Mouse (Mus musculus): ENCODE measurements at regions not wholly inside any gene's neighbourhood (a gene's known extent, or its start where the extent isn't known, plus 50 kb on each side); places are given as distances from the start of the nearest gene placed in this dataset.

GRCm38 (mm10) chr8:8482707-8483480 lies 178.1 kb downstream of the Efnb2 start:
- Histone ChIP-seq H3K9ac (no peak overlapping the region), H3K36me3 (replicated peaks) (no peaks in the 10 kb centered on the region), H3K27ac (no peak overlapping the region), H3K4me2 (no peak overlapping the region), H3K4me1 (peaks cover 7% of the 10 kb centered on the region; the same call in 1 of the 2 replicates), H3K9me3 (no peaks in the 10 kb centered on the region), H3K4me3 (no peak overlapping the region), H3K27me3 (replicated peaks) (peaks cover 15% of the 10 kb centered on the region)
- ATAC-seq (replicated peaks) = no peak
- 73% methylated on average over 10 of the region's 10 CpGs for WGBS

GRCm38 (mm10) chr8:8477456-8477855 lies 183.6 kb downstream of the Efnb2 start:
- Histone ChIP-seq H3K4me2 (no peak overlapping the region), H3K27ac (no peak overlapping the region), H3K9ac (no peak overlapping the region), H3K4me1 (no peaks in the 10 kb centered on the region), H3K4me3 (no peak overlapping the region), H3K27me3 (replicated peaks) (peaks cover 7% of the 10 kb centered on the region; the same call in 1 of the 2 replicates), H3K9me3 (no peaks in the 10 kb centered on the region), H3K36me3 (replicated peaks) (no peaks in the 10 kb centered on the region)
- WGBS = 78% methylated on average over 5 of the region's 5 CpGs
- no peak for ATAC-seq (replicated peaks)

GRCm38 (mm10) chr8:8468552-8468951 lies 192.5 kb downstream of the Efnb2 start:
- H3K4me3 ChIP-seq = no peak overlapping the region
- H3K4me1 ChIP-seq = peaks cover 6% of the 10 kb centered on the region; the same call in 1 of the 2 replicates
- no peak overlapping the region for H3K27ac ChIP-seq
- no peaks in the 10 kb centered on the region for H3K27me3 ChIP-seq (replicated peaks)
- 63% methylated on average over 3 of the region's 3 CpGs for whole genome bisulfite sequencing
- no peak overlapping the region for H3K4me2 ChIP-seq
- no peak for ATAC-seq (replicated peaks)
- no peaks in the 10 kb centered on the region for H3K9me3 ChIP-seq
- H3K9ac ChIP-seq = no peak overlapping the region
- H3K36me3 ChIP-seq (replicated peaks) = no peaks in the 10 kb centered on the region

- no peak overlapping the region for H3K27ac ChIP-seq
- no peaks in the 10 kb centered on the region for H3K9me3 ChIP-seq
- no peak overlapping the region for H3K4me3 ChIP-seq
- no peaks in the 10 kb centered on the region for H3K36me3 ChIP-seq (replicated peaks)
- H3K4me1 ChIP-seq = peaks cover 6% of the 10 kb centered on the region; the same call in 1 of the 2 replicates
- WGBS = 8% methylated on average over 6 of the region's 6 CpGs
- H3K27me3 ChIP-seq (replicated peaks) = no peaks in the 10 kb centered on the region
- no peak for ATAC-seq (replicated peaks)
- no peak overlapping the region for H3K4me2 ChIP-seq
- H3K9ac ChIP-seq = no peak overlapping the region
Observed at GRCm38 (mm10) chr8:8466526-8467244, 194.4 kb downstream of the Efnb2 start.

GRCm38 (mm10) chr8:8462455-8462854 lies 198.6 kb downstream of the Efnb2 start:
- Histone ChIP-seq H3K27ac (no peak overlapping the region), H3K4me1 (peaks cover 6% of the 10 kb centered on the region; the same call in 1 of the 2 replicates), H3K27me3 (replicated peaks) (no peaks in the 10 kb centered on the region), H3K9me3 (no peaks in the 10 kb centered on the region), H3K9ac (no peak overlapping the region), H3K4me3 (no peak overlapping the region), H3K4me2 (no peak overlapping the region), H3K36me3 (replicated peaks) (no peaks in the 10 kb centered on the region)
- 32% methylated on average over 2 of the region's 2 CpGs for WGBS
- no peak for ATAC-seq (replicated peaks)

- WGBS = 65% methylated on average over 5 of the region's 5 CpGs
- no peaks in the 10 kb centered on the region for H3K36me3 ChIP-seq (replicated peaks)
- no peak overlapping the region for H3K4me3 ChIP-seq
- H3K27ac ChIP-seq = no peak overlapping the region
- H3K9ac ChIP-seq = no peak overlapping the region
- ATAC-seq (replicated peaks) = no peak
- no peaks in the 10 kb centered on the region for H3K9me3 ChIP-seq
- H3K27me3 ChIP-seq (replicated peaks) = no peaks in the 10 kb centered on the region
- H3K4me2 ChIP-seq = no peak overlapping the region
- no peaks in the 10 kb centered on the region for H3K4me1 ChIP-seq
Observed at GRCm38 (mm10) chr8:8457536-8457935, 203.5 kb downstream of the Efnb2 start.

- no peaks in the 10 kb centered on the region for H3K4me1 ChIP-seq
- WGBS = 89% methylated on average over 6 of the region's 6 CpGs
- no peak overlapping the region for H3K27ac ChIP-seq
- no peak for ATAC-seq (replicated peaks)
- no peak overlapping the region for H3K4me2 ChIP-seq
- no peak overlapping the region for H3K4me3 ChIP-seq
- no peaks in the 10 kb centered on the region for H3K27me3 ChIP-seq (replicated peaks)
- no peak overlapping the region for H3K9ac ChIP-seq
- H3K9me3 ChIP-seq = no peaks in the 10 kb centered on the region
- H3K36me3 ChIP-seq (replicated peaks) = no peaks in the 10 kb centered on the region
Observed at GRCm38 (mm10) chr8:8453944-8454343, 207.1 kb downstream of the Efnb2 start.

GRCm38 (mm10) chr8:8452226-8452625 lies 208.8 kb downstream of the Efnb2 start:
- H3K9ac ChIP-seq = no peak overlapping the region
- no peaks in the 10 kb centered on the region for H3K9me3 ChIP-seq
- H3K4me3 ChIP-seq = no peak overlapping the region
- no peak overlapping the region for H3K27ac ChIP-seq
- H3K4me1 ChIP-seq = no peaks in the 10 kb centered on the region
- H3K27me3 ChIP-seq (replicated peaks) = no peaks in the 10 kb centered on the region
- no peak for ATAC-seq (replicated peaks)
- no peak overlapping the region for H3K4me2 ChIP-seq
- H3K36me3 ChIP-seq (replicated peaks) = no peaks in the 10 kb centered on the region
- WGBS = 82% methylated on average over 9 of the region's 9 CpGs

- Histone ChIP-seq H3K27me3 (replicated peaks) (no peaks in the 10 kb centered on the region), H3K4me2 (no peak overlapping the region), H3K36me3 (replicated peaks) (no peaks in the 10 kb centered on the region), H3K9me3 (no peaks in the 10 kb centered on the region), H3K4me1 (no peaks in the 10 kb centered on the region), H3K4me3 (no peak overlapping the region), H3K9ac (no peak overlapping the region), H3K27ac (no peak overlapping the region)
- WGBS = 87% methylated on average over 4 of the region's 4 CpGs
- no peak for ATAC-seq (replicated peaks)
Observed at GRCm38 (mm10) chr8:8448911-8449310, 212.1 kb downstream of the Efnb2 start.

- no peak for ATAC-seq (replicated peaks)
- no peaks in the 10 kb centered on the region for H3K9me3 ChIP-seq
- no peak overlapping the region for H3K4me3 ChIP-seq
Observed at GRCm38 (mm10) chr8:8441568-8441967, 219.5 kb downstream of the Efnb2 start.

GRCm38 (mm10) chr8:8440903-8441302 lies 220.1 kb downstream of the Efnb2 start:
- Histone ChIP-seq H3K27ac (no peak overlapping the region), H3K9ac (no peak overlapping the region), H3K9me3 (no peaks in the 10 kb centered on the region), H3K4me3 (no peak overlapping the region), H3K27me3 (replicated peaks) (no peaks in the 10 kb centered on the region), H3K4me2 (no peak overlapping the region), H3K36me3 (replicated peaks) (no peaks in the 10 kb centered on the region), H3K4me1 (no peaks in the 10 kb centered on the region)
- WGBS = 66% methylated on average over 8 of the region's 8 CpGs
- ATAC-seq (replicated peaks) = no peak

More at GRCm38 (mm10) chr8:8441568-8441967, 219.5 kb downstream of the Efnb2 start:
- Histone ChIP-seq H3K27me3 (replicated peaks) (no peaks in the 10 kb centered on the region), H3K36me3 (replicated peaks) (no peaks in the 10 kb centered on the region), H3K4me1 (no peaks in the 10 kb centered on the region), H3K27ac (no peak overlapping the region), H3K9ac (no peak overlapping the region), H3K4me2 (no peak overlapping the region)
- WGBS = 81% methylated on average over 6 of the region's 6 CpGs

- no peaks in the 10 kb centered on the region for H3K36me3 ChIP-seq (replicated peaks)
- H3K4me3 ChIP-seq = no peak overlapping the region
- no peak overlapping the region for H3K4me2 ChIP-seq
- WGBS = 46% methylated on average over 4 of the region's 4 CpGs
- no peak overlapping the region for H3K27ac ChIP-seq
- no peak overlapping the region for H3K9ac ChIP-seq
- no peaks in the 10 kb centered on the region for H3K9me3 ChIP-seq
- no peaks in the 10 kb centered on the region for H3K27me3 ChIP-seq (replicated peaks)
- ATAC-seq (replicated peaks) = no peak
- peaks cover 3% of the 10 kb centered on the region; the same call in 1 of the 2 replicates for H3K4me1 ChIP-seq
Observed at GRCm38 (mm10) chr8:8426201-8426600, 234.8 kb downstream of the Efnb2 start.
